Mouse (Mus musculus) gastrocnemius, adult 8-10 months (tissue): ENCODE measurements at regions not wholly inside any gene's neighbourhood (a gene's known extent, or its start where the extent isn't known, plus 50 kb on each side); places are given as distances from the start of the nearest gene placed in this dataset.

Source experiments
- DNase-seq, 2 experiments: peaks; one replicate each; pipeline ENCODE4 v3.0.0; 2022; ENCODE audit warnings: low spot score in 2 of 2

DNA sequence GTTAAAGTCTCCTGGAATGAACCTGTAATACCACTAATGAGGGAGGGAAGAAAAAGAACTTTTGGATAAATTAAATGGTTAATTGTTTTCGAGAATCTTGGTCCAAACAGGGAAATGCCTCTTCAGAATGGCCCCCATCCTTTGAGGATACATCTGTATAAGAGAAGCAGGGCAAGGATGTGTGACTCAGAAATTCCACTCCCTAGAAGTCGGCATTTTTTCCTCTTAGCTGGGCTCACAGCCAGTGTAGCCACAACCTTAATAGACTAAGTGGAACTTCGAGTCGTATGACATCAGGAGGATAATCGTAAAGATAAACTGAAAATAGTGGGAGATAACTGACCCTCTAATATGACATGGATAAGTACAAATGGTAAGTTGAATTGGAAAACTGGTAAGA lies 56.1 kb upstream of the Cav2 start:
- peak in 1 of 2 experiments; percentile 33 for DNase-seq

DNA sequence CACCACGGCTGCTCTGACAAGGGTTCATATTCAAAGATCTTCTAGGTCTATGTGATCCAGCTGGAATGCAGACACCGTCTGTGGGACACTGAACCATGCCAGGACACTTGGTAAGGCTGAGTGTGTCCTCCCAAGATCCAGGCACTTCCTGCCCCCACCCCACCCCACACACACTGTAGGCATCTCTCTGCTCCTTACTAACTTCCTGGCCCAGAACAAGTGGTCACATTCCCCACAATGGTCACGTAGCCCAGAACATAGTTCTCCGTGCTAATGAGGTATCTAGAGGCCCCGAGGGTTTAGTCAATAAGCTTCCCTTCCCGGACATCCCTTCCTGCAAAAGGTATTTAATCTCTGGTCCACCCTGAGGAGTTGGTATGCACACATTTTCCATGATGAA lies 54.5 kb upstream of the Cav2 start:
- DNase-seq: no peak
